In genomic region chr19:3529781-3530180, GRCm38 (mm10) we compare ENCODE assay signal across 25 mouse cellular contexts. TPM values are rescaled to one million over a fixed set of nuclear protein-coding genes. Genes with fewer than 3 reads are reported as not detected.
DNase-seq lines count a peak whose midpoint lies in the region; ATAC-seq and TF ChIP-seq lines count a peak whose summit lies in the region.
"Had no signal": no experiment of that assay in that cellular context is flagged by ENCODE, and none has a peak within 500 bp of the region (broad histone marks: within the 10 kb centered on the region; RNA-seq: fewer than 3 reads in every experiment).

No protein-coding gene starts in this region.

- H3K4me3 ChIP-seq in lung, postnatal 0 days (ENCODE audit: low read depth, low read length): no peak overlapping the region
- H3K4me3 ChIP-seq: forebrain, embryonic 15.5 days; heart, embryonic 12.5 days; limb, embryonic 12.5 days; midbrain, embryonic 10.5 days; myocyte; neural tube, embryonic 13.5 days had no signal

- peak overlapping the region; percentile 20; the same call in 1 of the 2 replicates for H3K27ac ChIP-seq in lung, postnatal 0 days (ENCODE audit: low read length)
- H3K27ac ChIP-seq: forebrain, embryonic 15.5 days; hindbrain, postnatal 0 days; kidney, postnatal 0 days; limb, embryonic 12.5 days; midbrain, embryonic 10.5 days; neural tube, embryonic 13.5 days; stomach, postnatal 0 days had no signal

- TF ChIP-seq CTCF in lung, postnatal 0 days (IDR thresholded peaks at IDR 0.05): no peak

- no peak overlapping the region for H3K4me2 ChIP-seq in lung, postnatal 0 days (replicated peaks; ENCODE audit: low read depth, low read length)
- H3K4me2 ChIP-seq: forebrain, embryonic 15.5 days; heart, embryonic 12.5 days; limb, embryonic 12.5 days; liver, embryonic 11.5 days; neural tube, embryonic 13.5 days had no signal

- ATAC-seq in frontal cortex, adult (ENCODE audit: low TSS enrichment): peak; percentile 69
- ATAC-seq in lung, postnatal 0 days: no peak
- ATAC-seq in erythroid progenitor cell, adult 5-6 weeks (replicated peaks; ENCODE audit: low FRiP score, poor library complexity, severe bottlenecking): no peak
- ATAC-seq: forebrain, embryonic 15.5 days; hindbrain, postnatal 0 days; liver, postnatal 0 days; midbrain, embryonic 16.5 days had no signal

- H3K4me1 ChIP-seq in lung, postnatal 0 days (ENCODE audit: insufficient read depth, low read depth, low read length): no peaks in the 10 kb centered on the region
- H3K4me1 ChIP-seq: forebrain, embryonic 15.5 days; limb, embryonic 12.5 days; midbrain, embryonic 10.5 days; neural tube, embryonic 13.5 days had no signal

- H3K9me3 ChIP-seq in lung, postnatal 0 days (ENCODE audit: low read length): no peaks in the 10 kb centered on the region
- H3K9me3 ChIP-seq: forebrain, embryonic 15.5 days; heart, embryonic 12.5 days; limb, embryonic 12.5 days; midbrain, embryonic 10.5 days; neural tube, embryonic 13.5 days had no signal

- H3K27me3 ChIP-seq in lung, postnatal 0 days (replicated peaks; ENCODE audit: insufficient read depth, low read length): no peaks in the 10 kb centered on the region
- H3K27me3 ChIP-seq: forebrain, embryonic 15.5 days; heart, embryonic 12.5 days; limb, embryonic 12.5 days; neural tube, embryonic 13.5 days had no signal

- TF ChIP-seq EP300 in lung, postnatal 0 days (IDR thresholded peaks at IDR 0.05): no peak

- WGBS in lung, postnatal 0 days: 67% methylated on average over 3 of the region's 3 CpGs

- peaks cover 1% of the 10 kb centered on the region; the same call in 1 of the 2 replicates for H3K36me3 ChIP-seq in lung, postnatal 0 days (ENCODE audit: insufficient read depth, low read length)

- DNase-seq in frontal cortex, postnatal 14 days (ENCODE audit: low spot score in 2 of 2): no peak
- DNase-seq in lung, postnatal 0 days (ENCODE audit: low spot score): no peak
- no peak for DNase-seq in lung, adult 18-20 months
- peak; percentile 23 for DNase-seq in retina, postnatal 1 day
- peak; percentile 57 for DNase-seq in thymus, postnatal 25 days
- DNase-seq in kidney, adult 18-20 months: no peak
- DNase-seq: adrenal gland, postnatal 14 days; cerebellum, adult 9-10 months; heart, adult 18-20 months; heart, postnatal 10 days; kidney, adult 11 months; liver, postnatal 0 days had no signal

- no peak overlapping the region for H3K9ac ChIP-seq in lung, postnatal 0 days (replicated peaks; ENCODE audit: low read depth)
- H3K9ac ChIP-seq: forebrain, embryonic 15.5 days; heart, embryonic 12.5 days; limb, embryonic 12.5 days; liver, postnatal 0 days; neural tube, embryonic 13.5 days had no signal

RNA-seq across cellular contexts. Expression of gene Ppp6r3, which starts 45.8 kb away (rescaled TPM):
- 30.6 and 33.6 TPM in 2 replicates for polyA plus RNA-seq in lung, postnatal 0 days (2015; fragmentation: Nextera tagmentation; extraction: Ambion mirVana)
- total RNA-seq in erythroid progenitor cell, adult 5-6 weeks (2015; ENCODE audit: low replicate concordance): 117 and 121 TPM in 2 replicates
- total RNA-seq in erythroid progenitor cell, adult 5-6 weeks (2017; ENCODE audit: low replicate concordance): 142 and 208 TPM in 2 replicates

Comparison
In these comparisons a context has a peak if more than half of its experiments do, and no peak if none do; other contexts are left out.
1. DNase-seq: peak in retina, postnatal 1 day (single experiment) and thymus, postnatal 25 days (single experiment); none in frontal cortex, postnatal 14 days (0 of 2), lung, postnatal 0 days (single experiment), lung, adult 18-20 months (0 of 2) and kidney, adult 18-20 months (single experiment).